Mouse (Mus musculus) C2C12 (cell line): Measurements from ENCODE around the gene Chrm5. TPM values are rescaled to one million over a fixed set of nuclear protein-coding genes. Genes with fewer than 3 reads are reported as not detected.

ENCODE experiments used
- H3K27me3 ChIP-seq: one replicate; pipeline ENCODE4 v1.6.1; 2011; ENCODE audit not compliant: control insufficient read depth, insufficient read depth, insufficient read length
- H3K36me3 ChIP-seq: one replicate; pipeline ENCODE4 v1.6.1; 2011; ENCODE audit not compliant: control insufficient read depth, insufficient read depth
- H3K4me3 ChIP-seq: one replicate; pipeline ENCODE4 v1.5.1; 2011; ENCODE audit warnings: mild to moderate bottlenecking, control low read depth; ENCODE audit not compliant: poor library complexity, insufficient read depth, severe bottlenecking
- H3K79me2 ChIP-seq: one replicate; pipeline ENCODE4 v1.6.1; 2011; ENCODE audit not compliant: control insufficient read depth, insufficient read depth
- H3K79me3 ChIP-seq: one replicate; pipeline ENCODE4 v1.6.1; 2011; ENCODE audit warnings: low read depth, control low read depth
- H3ac ChIP-seq: one replicate; pipeline ENCODE3; 2011; ENCODE audit warnings: low read depth; ENCODE audit not compliant: control insufficient read depth, insufficient read length
- CEBPB ChIP-seq: IDR thresholded peaks from one replicate; pipeline ENCODE4 v1.6.1; 2011; ENCODE audit warnings: low read depth, mild to moderate bottlenecking, control low read depth, moderate library complexity
- CTCF ChIP-seq: IDR thresholded peaks from one replicate; pipeline ENCODE4 v1.5.1; 2011; ENCODE audit not compliant: control insufficient read depth, insufficient read depth, insufficient read length
- FOSL1 ChIP-seq: IDR thresholded peaks from one replicate; pipeline ENCODE4 v1.8.0; 2011; ENCODE audit warnings: mild to moderate bottlenecking, low read length; ENCODE audit not compliant: poor library complexity, insufficient read depth, severe bottlenecking
- MAX ChIP-seq: IDR thresholded peaks from one replicate; pipeline ENCODE4 v1.6.1; 2011; ENCODE audit warnings: mild to moderate bottlenecking, control low read depth
- MYOD1 ChIP-seq: IDR thresholded peaks from one replicate; pipeline ENCODE4 v1.6.1; 2011; ENCODE audit warnings: low read depth; ENCODE audit not compliant: control insufficient read depth, insufficient read length
- MYOG ChIP-seq: IDR thresholded peaks from one replicate; pipeline ENCODE4 v1.6.1; 2011; ENCODE audit not compliant: control insufficient read depth, insufficient read length; ENCODE audit errors: extremely low read depth
- USF1 ChIP-seq: IDR thresholded peaks from one replicate; pipeline ENCODE4 v1.6.1; 2011; ENCODE audit warnings: low read depth, mild to moderate bottlenecking, control low read depth, moderate library complexity
- polyA plus RNA-seq: library from polyadenylated mRNA; unstranded; fragments of >200 nt; fragmentation: generic; extraction: Trizol; gene quantifications from one replicate; pipeline ENCODE4 v1.2.1, GENCODE M21; 2012; ENCODE audit warnings: missing spikeins

The Chrm5 gene
- polyA plus RNA-seq, 1 experiment = not detected

- no peak for TF ChIP-seq USF1
- no peak for TF ChIP-seq MAX
- TF ChIP-seq MYOG = no peak
Measured at GRCm38 (mm10) chr2:112513036-112513435, 32.5 kb upstream of the Chrm5 start.

DNA sequence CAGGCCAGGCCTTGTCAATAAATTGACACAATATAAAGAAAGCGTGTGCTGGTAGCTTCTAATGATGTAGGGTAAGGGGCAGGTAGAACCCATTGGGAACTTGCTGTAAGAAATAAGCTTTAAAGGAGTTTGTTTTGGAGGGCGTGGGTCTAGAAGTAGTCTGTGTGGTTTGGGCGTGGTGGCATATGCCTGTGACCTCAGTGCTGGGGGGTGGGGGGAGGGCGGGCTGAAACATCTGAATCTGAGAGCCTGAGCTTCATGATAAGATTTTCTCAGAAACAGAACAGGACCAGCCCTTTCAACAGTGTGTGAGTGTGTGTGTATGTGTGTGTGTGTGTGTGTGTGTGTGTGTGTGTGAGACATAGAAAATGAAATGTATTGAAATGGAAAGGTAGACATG is 29.6 kb upstream of the Chrm5 start:
- Histone ChIP-seq H3K79me3 (peaks cover 8% of the 10 kb centered on the region), H3ac (no peak overlapping the region), H3K4me3 (no peak overlapping the region), H3K27me3 (no peaks in the 10 kb centered on the region), H3K36me3 (no peaks in the 10 kb centered on the region), H3K79me2 (no peaks in the 10 kb centered on the region)
- no peak for TF ChIP-seq MAX
- no peak for TF ChIP-seq USF1
- no peak for TF ChIP-seq CEBPB
- TF ChIP-seq MYOD1 = no peak
- TF ChIP-seq FOSL1 = no peak
- no peak for TF ChIP-seq CTCF
- no peak for TF ChIP-seq MYOG

More at GRCm38 (mm10) chr2:112513036-112513435, 32.5 kb upstream of the Chrm5 start:
- Histone ChIP-seq H3K36me3 (no peaks in the 10 kb centered on the region), H3K27me3 (no peaks in the 10 kb centered on the region), H3K4me3 (no peak overlapping the region), H3K79me2 (no peaks in the 10 kb centered on the region), H3K79me3 (peaks cover 8% of the 10 kb centered on the region), H3ac (no peak overlapping the region)

- Histone ChIP-seq H3K4me3 (no peak overlapping the region), H3ac (no peak overlapping the region), H3K79me3 (peaks cover 8% of the 10 kb centered on the region), H3K36me3 (no peaks in the 10 kb centered on the region), H3K27me3 (no peaks in the 10 kb centered on the region), H3K79me2 (no peaks in the 10 kb centered on the region)
- no peak for TF ChIP-seq CTCF
- no peak for TF ChIP-seq CEBPB
- TF ChIP-seq MAX = no peak
- TF ChIP-seq USF1 = no peak
- TF ChIP-seq MYOG = no peak
- TF ChIP-seq FOSL1 = no peak
- no peak for TF ChIP-seq MYOD1
Measured at GRCm38 (mm10) chr2:112507444-112507843, 26.9 kb upstream of the Chrm5 start.

DNA sequence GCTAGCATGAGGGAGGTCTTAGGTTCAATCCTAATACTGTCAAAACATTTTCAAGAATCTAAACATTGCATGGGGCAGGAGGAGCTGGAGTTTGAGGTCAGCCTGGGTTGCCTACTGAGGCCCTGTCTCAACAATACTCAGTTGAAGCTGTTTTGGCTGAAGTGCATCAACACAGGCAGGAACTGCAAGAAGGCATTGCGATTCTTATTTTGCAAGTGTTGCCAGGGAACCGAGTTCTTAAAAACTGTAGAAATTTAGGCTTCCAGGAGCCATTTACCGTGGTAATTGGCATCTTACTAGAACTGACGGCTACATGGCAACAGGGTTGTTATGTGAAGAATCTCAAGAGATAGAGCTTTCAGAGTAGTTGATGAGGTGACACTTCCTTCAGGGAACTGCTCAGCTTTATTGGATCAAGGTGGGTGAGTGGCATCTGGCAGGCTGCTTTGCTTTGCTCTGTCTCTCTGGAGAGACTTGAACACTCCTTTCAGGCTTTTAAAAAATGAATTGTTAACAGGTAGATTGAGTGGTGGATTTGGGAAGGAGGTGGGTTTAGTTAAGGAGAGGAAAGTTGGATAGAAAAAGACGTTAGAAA is 26.4 kb upstream of the Chrm5 start:
- H3K4me3 ChIP-seq = no peak overlapping the region
- H3ac ChIP-seq = no peak overlapping the region
- no peaks in the 10 kb centered on the region for H3K27me3 ChIP-seq
- TF ChIP-seq MYOD1 (no peak), USF1 (no peak)
- H3K79me3 ChIP-seq = peaks cover 8% of the 10 kb centered on the region
- no peaks in the 10 kb centered on the region for H3K79me2 ChIP-seq
- no peaks in the 10 kb centered on the region for H3K36me3 ChIP-seq

GRCm38 (mm10) chr2:112503978-112504377 is 23.4 kb upstream of the Chrm5 start:
- Histone ChIP-seq H3K27me3 (no peaks in the 10 kb centered on the region), H3K79me3 (peaks cover 4% of the 10 kb centered on the region), H3K4me3 (no peak overlapping the region), H3ac (no peak overlapping the region), H3K36me3 (no peaks in the 10 kb centered on the region), H3K79me2 (peaks cover 3% of the 10 kb centered on the region)
- no peak for TF ChIP-seq MYOD1
- no peak for TF ChIP-seq MYOG
- TF ChIP-seq CEBPB = no peak
- TF ChIP-seq USF1 = no peak
- TF ChIP-seq FOSL1 = no peak
- TF ChIP-seq MAX = no peak
- no peak for TF ChIP-seq CTCF

DNA sequence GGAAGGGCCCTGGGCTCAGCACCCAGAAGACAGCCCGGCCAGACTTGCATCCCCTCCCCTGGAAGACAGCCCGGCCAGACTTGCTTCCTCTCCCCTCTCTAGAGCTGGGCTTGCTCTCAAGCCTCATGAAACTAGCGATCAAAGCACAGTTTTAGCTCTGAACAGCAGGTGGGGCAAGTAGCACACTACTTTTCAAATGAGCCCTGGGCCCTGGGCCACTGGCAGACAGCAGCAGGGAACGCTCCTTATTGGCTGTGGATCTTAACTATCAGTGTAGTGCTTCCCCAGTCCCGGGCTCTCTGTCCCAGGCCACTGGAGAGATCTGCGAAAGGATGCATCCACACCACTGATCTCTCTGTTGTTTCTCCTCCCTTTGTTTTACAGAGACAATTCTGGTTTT is 20.6 kb upstream of the Chrm5 start:
- no peak overlapping the region for H3ac ChIP-seq
- no peak overlapping the region for H3K4me3 ChIP-seq
- no peaks in the 10 kb centered on the region for H3K27me3 ChIP-seq
- peaks cover 6% of the 10 kb centered on the region for H3K79me3 ChIP-seq
- peaks cover 20% of the 10 kb centered on the region for H3K79me2 ChIP-seq
- peaks cover 8% of the 10 kb centered on the region for H3K36me3 ChIP-seq
- TF ChIP-seq USF1 (no peak), CTCF (peak; percentile 12), MAX (no peak)
